Comparison of ENCODE assay signal across 10 mouse cellular contexts in genomic region chr16:43505314-43505950, GRCm38 (mm10).
DNase-seq lines count a peak whose midpoint lies in the region; ATAC-seq and TF ChIP-seq lines count a peak whose summit lies in the region.
"Had no signal": no experiment of that assay in that cellular context is flagged by ENCODE, and none has a peak within 500 bp of the region (broad histone marks: within the 10 kb centered on the region; RNA-seq: fewer than 3 reads in every experiment).

No protein-coding gene starts in this region.

- TF ChIP-seq CTCF in kidney, postnatal 0 days (IDR thresholded peaks at IDR 0.05; ENCODE audit: low read depth), result no peak
- no peak for TF ChIP-seq CTCF in forebrain, postnatal 0 days (IDR thresholded peaks at IDR 0.05; ENCODE audit: low read depth)

- ATAC-seq in kidney, postnatal 0 days (replicated peaks; ENCODE audit: low FRiP score, low read depth), result no peak
- no peak for ATAC-seq in forebrain, postnatal 0 days
- ATAC-seq: liver, postnatal 0 days had no signal

- TF ChIP-seq POLR2A in myocyte (IDR thresholded peaks at IDR 0.05; ENCODE audit: insufficient read length, low read depth), result no peak

- peaks cover 39% of the 10 kb centered on the region for H3K79me2 ChIP-seq in myocyte (ENCODE audit: control insufficient read depth, insufficient read depth)

- WGBS in kidney, postnatal 0 days, result 44% methylated on average over 9 of the region's 9 CpGs
- WGBS in forebrain, postnatal 0 days, result 16% methylated on average over 9 of the region's 9 CpGs

- peak overlapping the region; percentile 55 for H3K4me2 ChIP-seq in kidney, postnatal 0 days (ENCODE audit: low read length)
- H3K4me2 ChIP-seq in forebrain, postnatal 0 days (ENCODE audit: low read depth), result peak overlapping the region; percentile 72
- H3K4me2 ChIP-seq in myocyte (ENCODE audit: low read depth), result peak overlapping the region; percentile 94

- H3ac ChIP-seq in myocyte (ENCODE audit: control insufficient read depth, insufficient read length), result no peak overlapping the region

- no peak overlapping the region for H3K4me3 ChIP-seq in kidney, postnatal 0 days (replicated peaks; ENCODE audit: low read depth, low read length)
- peak overlapping the region; percentile 48 for H3K4me3 ChIP-seq in forebrain, postnatal 0 days (ENCODE audit: low read depth, low read length)
- H3K4me3 ChIP-seq in myocyte, result peak overlapping the region; percentile 23

- H3K27me3 ChIP-seq in kidney, postnatal 0 days (ENCODE audit: insufficient read depth, low read length), result no peaks in the 10 kb centered on the region
- H3K27me3 ChIP-seq in forebrain, postnatal 0 days (ENCODE audit: insufficient read depth, low read length), result no peaks in the 10 kb centered on the region
- H3K27me3 ChIP-seq in myocyte (ENCODE audit: control insufficient read depth, insufficient read depth, insufficient read length), result no peaks in the 10 kb centered on the region

- no peaks in the 10 kb centered on the region for H3K9me3 ChIP-seq in kidney, postnatal 0 days (replicated peaks; ENCODE audit: low read length)
- H3K9me3 ChIP-seq in forebrain, postnatal 0 days (ENCODE audit: low read length), result no peaks in the 10 kb centered on the region

- no peaks in the 10 kb centered on the region for H3K36me3 ChIP-seq in kidney, postnatal 0 days (ENCODE audit: insufficient read depth, low read length)
- no peaks in the 10 kb centered on the region for H3K36me3 ChIP-seq in forebrain, postnatal 0 days (ENCODE audit: insufficient read depth)
- no peaks in the 10 kb centered on the region for H3K36me3 ChIP-seq in myocyte (ENCODE audit: control insufficient read depth, insufficient read depth)

- H3K27ac ChIP-seq in kidney, postnatal 0 days, result no peak overlapping the region
- H3K27ac ChIP-seq in forebrain, postnatal 0 days (ENCODE audit: low read depth, low read length), result peak overlapping the region; percentile 95

- H3K4me1 ChIP-seq in kidney, postnatal 0 days (replicated peaks; ENCODE audit: insufficient read depth, low read length), result peaks cover 5% of the 10 kb centered on the region; the same call in 1 of the 2 replicates
- H3K4me1 ChIP-seq in forebrain, postnatal 0 days (ENCODE audit: insufficient read depth), result peaks cover 6% of the 10 kb centered on the region; the same call in 1 of the 2 replicates

- H3K9ac ChIP-seq in kidney, postnatal 0 days (ENCODE audit: low read depth, low read length), result no peak overlapping the region
- peak overlapping the region; percentile 61 for H3K9ac ChIP-seq in forebrain, postnatal 0 days
- H3K9ac ChIP-seq: liver, postnatal 0 days had no signal

- DNase-seq in adrenal gland, adult (ENCODE audit: inconsistent age in 2 of 2, low spot score in 1 of 2), result peak; percentile 25 to 74
- DNase-seq in adrenal gland, postnatal 25 days, result no peak
- DNase-seq in kidney, postnatal 0 days (ENCODE audit: low spot score), result peak; percentile 37
- DNase-seq in kidney, postnatal 14 days, result no peak
- peak; percentile 60 for DNase-seq in forebrain, postnatal 0 days
- no peak for DNase-seq in right cerebral cortex, postnatal 14 days
- no peak for DNase-seq in T-cell, adult 2 months (ENCODE audit: low spot score)
- DNase-seq: kidney, adult 9 months; liver, postnatal 0 days had no signal

TF ChIP-seq in myocyte, 11 proteins besides CTCF, POLR2A, EP300 and RAD21:
- no peak for TF ChIP-seq CEBPB (IDR thresholded peaks at IDR 0.05; ENCODE audit: insufficient read depth, poor library complexity, severe bottlenecking)
- TF ChIP-seq E2F4 (IDR thresholded peaks at IDR 0.05; ENCODE audit: insufficient read depth), result no peak
- TF ChIP-seq SRF (IDR thresholded peaks at IDR 0.05; ENCODE audit: control insufficient read depth, insufficient read length, low read depth), result no peak
- no peak for TF ChIP-seq USF1 (IDR thresholded peaks at IDR 0.05; ENCODE audit: low read depth)
- no peak for TF ChIP-seq POLR2AphosphoS2 (IDR thresholded peaks at IDR 0.05; ENCODE audit: insufficient read length, low read depth)
- no peak for TF ChIP-seq TCF12 (IDR thresholded peaks at IDR 0.05; ENCODE audit: insufficient read depth, poor library complexity, severe bottlenecking)
- no peak for TF ChIP-seq MYOD1 (IDR thresholded peaks at IDR 0.05; ENCODE audit: control insufficient read depth in 1 of 3, insufficient read length in 2 of 3, low read depth in 2 of 3)
- TF ChIP-seq TCF3 (IDR thresholded peaks at IDR 0.05; ENCODE audit: insufficient read length, low read depth), result no peak
- TF ChIP-seq REST (IDR thresholded peaks at IDR 0.05; ENCODE audit: insufficient read depth, insufficient read length), result no peak
- no peak for TF ChIP-seq MAX (IDR thresholded peaks at IDR 0.05; ENCODE audit: low read depth)
- TF ChIP-seq MYOG (IDR thresholded peaks at IDR 0.05; ENCODE audit: control insufficient read depth in 1 of 3, insufficient read depth in 1 of 3, insufficient read length in 2 of 3, low read depth in 2 of 3), result no peak

Comparison
In these comparisons a context has a peak if more than half of its experiments do, and no peak if none do; other contexts are left out.
1. DNase-seq: peak in adrenal gland, adult (2 of 2), kidney, postnatal 0 days (single experiment) and forebrain, postnatal 0 days (single experiment); none in adrenal gland, postnatal 25 days (single experiment), kidney, postnatal 14 days (single experiment), right cerebral cortex, postnatal 14 days (single experiment) and T-cell, adult 2 months (single experiment).
2. Peak in every context shown above with its lines, with median percentiles within 50 percentile points of each other: H3K4me2 ChIP-seq.